Comparison of ENCODE assay signal across 13 mouse cellular contexts in genomic region chr10:78164786-78165185, GRCm38 (mm10).
"Had no signal": no experiment of that assay in that cellular context is flagged by ENCODE, and none has a peak within 500 bp of the region (broad histone marks: within the 10 kb centered on the region; RNA-seq: fewer than 3 reads in every experiment).

No protein-coding gene starts in this region.

- DNase-seq: kidney, postnatal 10 days; liver; liver, embryonic 13.5 days; liver, postnatal 0 days; lung, postnatal 14 days; right cerebral cortex, adult 18-20 months; right cerebral cortex, postnatal 25 days; thymus, postnatal 36 days had no signal

- H3K4me2 ChIP-seq: limb, embryonic 12.5 days; liver, embryonic 13.5 days; lung, embryonic 15.5 days; midbrain, embryonic 12.5 days had no signal

- H3K4me3 ChIP-seq: limb, embryonic 12.5 days; liver, embryonic 13.5 days; lung, embryonic 15.5 days; midbrain, embryonic 12.5 days had no signal

- H3K27ac ChIP-seq: limb, embryonic 12.5 days; liver, embryonic 13.5 days; lung, embryonic 15.5 days; macrophage; midbrain, embryonic 12.5 days had no signal

- H3K9me3 ChIP-seq: limb, embryonic 12.5 days; liver, embryonic 13.5 days; lung, embryonic 15.5 days; midbrain, embryonic 12.5 days had no signal

- H3K9ac ChIP-seq: limb, embryonic 12.5 days; liver, embryonic 13.5 days; liver, postnatal 0 days; lung, embryonic 15.5 days; midbrain, embryonic 12.5 days had no signal

- H3K27me3 ChIP-seq: limb, embryonic 12.5 days; liver, embryonic 13.5 days; lung, embryonic 15.5 days; midbrain, embryonic 12.5 days had no signal

- ATAC-seq: liver, postnatal 0 days; midbrain, embryonic 16.5 days had no signal
